Mouse (Mus musculus): ENCODE data around the gene Slc25a1.

DNA sequence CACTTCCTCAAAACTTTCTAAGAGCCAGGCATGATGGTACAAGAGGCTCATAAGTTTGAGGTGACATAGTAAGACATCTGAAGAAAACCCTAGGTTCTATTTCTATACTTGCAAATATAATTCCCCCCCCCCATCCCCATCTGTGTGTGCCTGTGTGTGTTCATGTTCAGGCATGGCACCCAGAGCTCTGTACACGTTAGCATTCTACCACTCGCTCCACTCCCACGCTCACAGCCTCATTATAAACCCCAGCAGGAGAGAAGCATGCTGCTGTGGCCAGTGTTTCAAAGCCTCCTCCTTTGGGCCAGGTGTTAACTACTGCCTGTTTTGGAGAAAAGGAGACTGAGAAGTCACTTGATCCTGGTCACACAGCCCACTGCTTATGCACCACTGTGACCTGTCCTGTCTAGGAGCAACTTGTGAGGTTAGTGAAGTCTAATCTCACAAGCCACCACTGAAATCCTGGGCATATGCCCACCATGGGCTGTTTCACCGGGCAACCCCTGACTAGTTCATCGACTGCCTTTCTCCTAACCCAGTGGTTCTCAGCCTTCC lies 4.0 kb upstream of the Slc25a1 start:
- TF ChIP-seq GATA1 (IDR thresholded peaks at IDR 0.05; ENCODE audit: low read length) (no peak), TAL1 (IDR thresholded peaks at IDR 0.05; ENCODE audit: low read length) (no peak)

All from erythroblast, embryonic 14.5 days (primary cell).